Mouse (Mus musculus) forebrain, embryonic 11.5 days (tissue): Measurements from ENCODE around the gene Ccdc57. TPM values are rescaled to one million over a fixed set of nuclear protein-coding genes. Genes with fewer than 3 reads are reported as not detected.

ENCODE experiments used
- polyA plus RNA-seq: library from polyadenylated mRNA; unstranded; fragments of >200 nt; fragmentation: Nextera tagmentation; extraction: Ambion mirVana; gene quantifications from 2 replicates; pipeline ENCODE4 v1.2.1, GENCODE M21; 2014

The Ccdc57 gene
- polyA plus RNA-seq, 1 experiment from 2014 or later, result 7.7 TPM

Other genes with a start within 250 kb of the Ccdc57 start
- gene Cenpx, start 219.1 kb downstream of the Ccdc57 start, polyA plus RNA-seq, result 121 and 130 TPM in 2 replicates
- 53.3 and 54.4 TPM in 2 replicates for gene Lrrc45, start 218.9 kb downstream of the Ccdc57 start, polyA plus RNA-seq
- gene Rac3, start 211.4 kb downstream of the Ccdc57 start, polyA plus RNA-seq, result 7.5 and 10.6 TPM in 2 replicates
- gene Dcxr, start 205.6 kb downstream of the Ccdc57 start, polyA plus RNA-seq, result 10.8 and 11.8 TPM in 2 replicates
- gene Cbr2, start 200.8 kb downstream of the Ccdc57 start, polyA plus RNA-seq, result 1.8 TPM in 1 of 2 replicates, not detected in the other
- 7.6 and 8.3 TPM in 2 replicates for gene Hmga1b, start 170.1 kb downstream of the Ccdc57 start, polyA plus RNA-seq
- gene Rfng, start 148.7 kb downstream of the Ccdc57 start, polyA plus RNA-seq, result 45.4 and 48.3 TPM in 2 replicates
- 271 and 304 TPM in 2 replicates for gene Gps1, start 148.6 kb downstream of the Ccdc57 start, polyA plus RNA-seq
- gene Dus1l, start 136.5 kb downstream of the Ccdc57 start, polyA plus RNA-seq, result 71.7 and 80.3 TPM in 2 replicates
- gene Fasn, start 108.3 kb downstream of the Ccdc57 start, polyA plus RNA-seq, result 139 and 140 TPM in 2 replicates
- 55.5 and 62.1 TPM in 2 replicates for gene Slc16a3, start 15.6 kb upstream of the Ccdc57 start, polyA plus RNA-seq
- gene Csnk1d, start 58.5 kb upstream of the Ccdc57 start, polyA plus RNA-seq, result 102 and 103 TPM in 2 replicates
- gene Cd7, start 106.5 kb upstream of the Ccdc57 start, polyA plus RNA-seq, result not detected in 2 replicates
- gene Sectm1b, start 130.7 kb upstream of the Ccdc57 start, polyA plus RNA-seq, result not detected in 2 replicates
- gene Sectm1a, start 148.3 kb upstream of the Ccdc57 start, polyA plus RNA-seq, result not detected in 2 replicates
- not detected in 2 replicates for gene Tex19.2, start 185.8 kb upstream of the Ccdc57 start, polyA plus RNA-seq
- not detected in 2 replicates for gene Tex19.1, start 213.3 kb upstream of the Ccdc57 start, polyA plus RNA-seq
- not detected in 2 replicates for gene Uts2r, start 227.4 kb upstream of the Ccdc57 start, polyA plus RNA-seq